Mouse (Mus musculus): Measurements from ENCODE around the gene Palld. TPM values are rescaled to one million over a fixed set of nuclear protein-coding genes. Genes with fewer than 3 reads are reported as not detected.

Gene Palld
- polyA plus RNA-seq, 1 experiment: 58.2 TPM

DNA sequence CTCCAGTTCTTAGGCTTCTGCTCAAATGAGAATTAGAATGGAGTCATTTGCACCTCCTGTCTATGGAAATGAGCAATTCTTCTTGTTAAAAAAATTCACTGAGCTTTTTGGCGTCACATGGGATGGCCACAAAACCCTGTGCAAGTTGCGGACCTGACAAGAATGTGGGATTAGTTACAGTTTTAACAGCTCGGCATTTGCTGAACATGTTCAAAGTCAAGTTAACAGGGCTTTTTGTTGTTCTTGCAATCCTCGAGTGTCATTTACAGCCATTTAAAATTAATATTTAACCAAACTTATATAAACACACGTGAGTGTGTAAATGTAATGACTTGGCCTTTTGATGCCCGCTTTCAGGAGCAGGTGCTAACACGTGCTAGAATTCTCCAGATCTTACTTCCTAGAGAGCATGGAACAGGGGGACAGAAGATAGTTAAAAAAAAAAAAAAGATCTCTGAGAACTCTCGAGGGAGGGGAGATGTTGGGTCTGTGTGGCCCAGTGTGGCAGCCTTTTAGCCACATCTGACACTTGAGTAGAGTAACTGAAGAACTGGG, 276.8 kb downstream of the Palld start:
- Histone ChIP-seq H3K27ac (ENCODE audit: insufficient read depth, low read depth, low read length) (peak overlapping the region; percentile 61), H3K36me3 (ENCODE audit: control insufficient read depth, insufficient read depth, low read length) (no peaks in the 10 kb centered on the region), H3K4me3 (ENCODE audit: low read depth, low read length) (no peak overlapping the region), H3K4me1 (ENCODE audit: control insufficient read depth, insufficient read depth, insufficient read length, low read length) (peaks cover 12% of the 10 kb centered on the region), H3K27me3 (ENCODE audit: control insufficient read depth, insufficient read depth, low read length) (no peaks in the 10 kb centered on the region)
- 30% methylated on average over 8 of the region's 8 CpGs for WGBS
- TF ChIP-seq POLR2A (IDR thresholded peaks at IDR 0.05; ENCODE audit: low read depth, low read length) (no peak), CTCF (IDR thresholded peaks at IDR 0.05; ENCODE audit: extremely low read depth, insufficient read length, insufficient replicate concordance, low read depth, low read length) (no peak)

DNA sequence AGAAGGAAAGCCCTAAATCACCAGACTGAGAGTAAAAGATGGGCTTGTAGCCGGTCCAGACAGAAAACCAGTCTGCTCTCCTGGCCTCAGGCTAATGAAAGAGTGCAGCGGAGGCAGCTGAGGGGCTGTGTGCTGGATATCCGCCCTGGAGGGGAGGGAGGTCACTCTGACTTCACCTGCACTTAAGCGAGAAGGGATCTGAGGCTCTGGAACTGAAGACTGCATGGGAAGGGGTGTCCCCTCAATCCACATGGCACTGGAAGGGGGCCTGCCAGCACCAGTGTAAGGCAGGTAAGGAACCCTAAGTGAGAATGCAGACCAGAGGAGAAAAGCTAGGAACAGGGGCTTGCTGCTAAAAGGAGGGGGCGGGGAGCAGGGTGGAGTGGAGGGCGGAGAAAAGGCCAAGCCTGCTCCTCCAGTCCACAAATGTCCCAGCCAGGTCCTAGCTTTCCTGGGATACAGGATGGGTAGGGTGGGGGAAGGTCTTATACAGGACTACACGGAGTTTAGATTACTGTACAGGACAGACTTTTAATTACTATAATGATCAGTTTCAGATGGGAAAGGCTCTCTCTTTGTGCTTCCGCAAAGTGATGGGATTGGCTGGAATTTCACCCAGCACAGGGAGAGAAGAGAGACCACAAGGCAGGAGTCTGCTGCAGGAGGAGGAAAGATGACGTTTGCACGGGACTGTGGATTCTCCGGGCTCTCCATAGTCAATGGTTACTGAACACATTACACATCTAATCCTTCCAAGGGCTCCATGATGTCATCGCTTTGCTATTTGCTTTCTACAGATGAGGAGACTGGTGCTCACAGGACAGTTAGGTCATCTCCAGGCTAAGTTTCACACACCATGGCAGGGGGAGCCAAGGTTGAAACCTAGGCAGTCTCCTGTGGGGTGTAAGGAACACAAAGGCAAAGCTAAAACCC, 278.7 kb downstream of the Palld start:
- Histone ChIP-seq H3K27ac (ENCODE audit: insufficient read depth, low read depth, low read length) (no peak overlapping the region), H3K36me3 (ENCODE audit: control insufficient read depth, insufficient read depth, low read length) (no peaks in the 10 kb centered on the region), H3K27me3 (ENCODE audit: control insufficient read depth, insufficient read depth, low read length) (no peaks in the 10 kb centered on the region), H3K4me1 (ENCODE audit: control insufficient read depth, insufficient read depth, insufficient read length, low read length) (peaks cover 12% of the 10 kb centered on the region), H3K4me3 (ENCODE audit: low read depth, low read length) (no peak overlapping the region)
- no peak for TF ChIP-seq CTCF (IDR thresholded peaks at IDR 0.05; ENCODE audit: extremely low read depth, insufficient read length, insufficient replicate concordance, low read depth, low read length)
- no peak for TF ChIP-seq POLR2A (IDR thresholded peaks at IDR 0.05; ENCODE audit: low read depth, low read length)
- 85% methylated on average over 12 of the region's 12 CpGs for WGBS

DNA sequence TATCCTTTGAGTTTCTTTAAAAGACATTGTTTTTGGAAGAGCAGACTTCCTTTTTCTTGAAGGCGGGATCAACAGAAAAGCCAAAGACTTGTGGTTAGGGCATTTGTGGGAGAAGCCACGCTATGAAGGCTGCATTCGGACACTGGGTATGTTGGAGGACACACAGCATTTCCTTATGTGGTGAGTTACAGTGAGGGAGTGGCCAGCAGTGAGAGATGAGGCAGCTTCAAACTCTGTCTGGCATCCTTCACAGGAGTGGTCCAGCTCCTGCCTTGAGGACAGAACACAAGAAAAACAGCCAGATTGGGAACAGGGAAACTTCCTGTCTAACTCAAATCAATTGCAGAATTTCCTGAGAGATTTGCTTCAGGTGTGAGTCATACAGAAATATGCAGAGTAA, 281.2 kb downstream of the Palld start:
- 79% methylated on average over 3 of the region's 3 CpGs for WGBS
- no peaks in the 10 kb centered on the region for H3K36me3 ChIP-seq (ENCODE audit: control insufficient read depth, insufficient read depth, low read length)

DNA sequence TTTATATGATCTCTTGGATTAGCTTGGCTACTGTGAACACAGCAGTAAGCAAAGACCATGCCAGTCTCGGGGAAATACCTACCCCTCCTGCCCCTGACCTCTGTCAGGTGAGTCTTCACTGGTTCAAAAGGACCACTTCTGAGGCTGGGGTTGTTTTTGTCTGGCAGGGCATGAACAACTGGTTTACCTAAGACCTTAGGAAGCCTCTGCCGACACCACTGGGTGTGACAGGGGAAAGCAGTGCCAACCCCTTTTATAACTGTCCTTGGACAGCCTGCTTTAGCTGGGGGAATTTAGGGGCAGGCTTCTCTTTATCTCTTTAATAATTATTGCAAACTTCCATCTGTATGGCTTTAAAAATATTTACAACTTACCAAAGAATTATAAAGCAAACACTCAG, 284.8 kb downstream of the Palld start:
- no peak for TF ChIP-seq CTCF (IDR thresholded peaks at IDR 0.05; ENCODE audit: extremely low read depth, insufficient read length, insufficient replicate concordance, low read depth, low read length)
- no peak for TF ChIP-seq POLR2A (IDR thresholded peaks at IDR 0.05; ENCODE audit: low read depth, low read length)
- H3K36me3 ChIP-seq (ENCODE audit: control insufficient read depth, insufficient read depth, low read length): no peaks in the 10 kb centered on the region
- no peaks in the 10 kb centered on the region for H3K27me3 ChIP-seq (ENCODE audit: control insufficient read depth, insufficient read depth, low read length)
- H3K27ac ChIP-seq (ENCODE audit: insufficient read depth, low read depth, low read length): no peak overlapping the region
- no peak overlapping the region for H3K4me3 ChIP-seq (ENCODE audit: low read depth, low read length)
- H3K4me1 ChIP-seq (ENCODE audit: control insufficient read depth, insufficient read depth, insufficient read length, low read length): no peaks in the 10 kb centered on the region; the same call in 1 of the 2 replicates
- WGBS: 34% methylated on average over 2 of the region's 2 CpGs

More for the DNA sequence above, 281.2 kb downstream of the Palld start:
- Histone ChIP-seq H3K27me3 (ENCODE audit: control insufficient read depth, insufficient read depth, low read length) (no peaks in the 10 kb centered on the region), H3K27ac (ENCODE audit: insufficient read depth, low read depth, low read length) (no peak overlapping the region), H3K4me3 (ENCODE audit: low read depth, low read length) (no peak overlapping the region), H3K4me1 (ENCODE audit: control insufficient read depth, insufficient read depth, insufficient read length, low read length) (peaks cover 6% of the 10 kb centered on the region)
- no peak for TF ChIP-seq POLR2A (IDR thresholded peaks at IDR 0.05; ENCODE audit: low read depth, low read length)
- TF ChIP-seq CTCF (IDR thresholded peaks at IDR 0.05; ENCODE audit: extremely low read depth, insufficient read length, insufficient replicate concordance, low read depth, low read length): no peak

DNA sequence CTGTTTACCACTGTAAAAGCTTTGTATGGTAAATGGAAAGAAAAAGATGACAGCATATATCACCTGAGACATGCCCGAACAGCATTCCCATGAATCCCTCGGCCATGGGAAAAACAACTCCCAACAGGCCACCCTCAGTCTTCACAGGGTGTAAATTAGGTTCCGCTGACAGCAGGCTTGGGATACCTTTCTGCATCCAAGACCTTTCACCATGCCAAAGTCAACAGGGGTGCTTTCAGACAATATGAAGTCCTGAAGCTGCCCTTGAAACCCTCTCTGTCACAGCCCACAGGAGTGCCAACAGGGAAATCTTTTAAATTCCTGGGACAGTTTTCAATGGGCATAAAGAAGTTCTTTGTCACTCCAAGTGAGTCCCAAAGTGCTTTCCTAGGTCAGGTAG, 285.4 kb downstream of the Palld start:
- Histone ChIP-seq H3K4me3 (ENCODE audit: low read depth, low read length) (no peak overlapping the region), H3K36me3 (ENCODE audit: control insufficient read depth, insufficient read depth, low read length) (no peaks in the 10 kb centered on the region), H3K27ac (ENCODE audit: insufficient read depth, low read depth, low read length) (no peak overlapping the region), H3K4me1 (ENCODE audit: control insufficient read depth, insufficient read depth, insufficient read length, low read length) (no peaks in the 10 kb centered on the region; the same call in none of the 2 replicates), H3K27me3 (ENCODE audit: control insufficient read depth, insufficient read depth, low read length) (no peaks in the 10 kb centered on the region)
- WGBS: 93% methylated on average over 3 of the region's 3 CpGs
- TF ChIP-seq CTCF (IDR thresholded peaks at IDR 0.05; ENCODE audit: extremely low read depth, insufficient read length, insufficient replicate concordance, low read depth, low read length) (no peak), POLR2A (IDR thresholded peaks at IDR 0.05; ENCODE audit: low read depth, low read length) (no peak)

DNA sequence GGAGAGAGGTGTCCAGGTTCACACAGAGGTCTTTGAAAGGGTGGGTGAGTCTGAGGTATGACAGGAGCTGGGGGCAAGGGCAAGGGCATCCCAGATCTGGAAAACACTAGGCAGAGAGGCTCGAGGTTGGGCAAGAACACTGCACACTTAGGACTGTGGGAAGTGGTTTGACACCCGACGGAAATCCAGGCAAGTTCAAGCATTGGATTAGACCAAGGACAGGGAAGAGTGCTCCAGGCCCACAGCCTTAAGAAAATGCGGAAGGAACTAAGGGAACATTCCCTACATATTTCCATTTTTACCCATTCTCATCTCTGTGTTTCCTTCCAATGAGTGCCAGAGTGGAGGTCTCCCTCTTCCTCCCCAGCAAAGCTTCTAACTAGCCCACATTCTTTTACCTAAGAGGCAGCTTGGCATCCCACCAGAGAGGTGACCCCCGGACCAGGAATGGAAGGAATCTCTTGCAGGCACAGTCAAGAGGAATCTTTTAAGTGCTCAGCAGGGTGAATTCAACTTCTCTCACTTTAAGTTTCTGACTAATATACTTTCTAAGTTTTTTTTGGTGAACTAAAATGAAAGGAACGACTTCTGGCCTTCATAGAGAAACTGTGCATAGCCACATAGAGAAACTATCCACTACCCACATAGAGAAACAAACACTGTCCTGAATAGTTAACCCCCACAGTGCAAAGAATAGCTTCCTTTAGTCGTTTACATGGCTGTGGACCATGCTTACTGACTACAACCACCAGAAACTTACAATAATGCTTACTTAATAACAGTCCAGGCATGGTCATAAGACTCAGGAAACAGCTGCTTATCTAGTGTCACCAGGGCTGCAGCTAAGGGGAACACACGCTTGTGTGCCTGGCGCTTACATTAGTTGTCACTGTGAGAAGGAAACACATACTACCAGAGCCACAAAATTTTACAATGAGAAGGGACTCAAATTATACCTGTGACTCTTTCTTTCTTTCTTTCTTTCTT, 286.5 kb downstream of the Palld start:
- Histone ChIP-seq H3K36me3 (ENCODE audit: control insufficient read depth, insufficient read depth, low read length) (no peaks in the 10 kb centered on the region), H3K4me3 (ENCODE audit: low read depth, low read length) (no peak overlapping the region), H3K27me3 (ENCODE audit: control insufficient read depth, insufficient read depth, low read length) (no peaks in the 10 kb centered on the region), H3K27ac (ENCODE audit: insufficient read depth, low read depth, low read length) (no peak overlapping the region), H3K4me1 (ENCODE audit: control insufficient read depth, insufficient read depth, insufficient read length, low read length) (peaks cover 4% of the 10 kb centered on the region; the same call in 1 of the 2 replicates)
- WGBS: 70% methylated on average over 9 of the region's 9 CpGs
- no peak for TF ChIP-seq CTCF (IDR thresholded peaks at IDR 0.05; ENCODE audit: extremely low read depth, insufficient read length, insufficient replicate concordance, low read depth, low read length)
- TF ChIP-seq POLR2A (IDR thresholded peaks at IDR 0.05; ENCODE audit: low read depth, low read length): no peak

Data from small intestine, adult 2 months (tissue).